Mouse (Mus musculus) forebrain, postnatal 0 days (tissue): Measurements from ENCODE around the gene Myom1. TPM values are rescaled to one million over a fixed set of nuclear protein-coding genes. Genes with fewer than 3 reads are reported as not detected.

Source experiments
- ATAC-seq: fragments of 200-750 bp; cut with Nextera tagmentation; 2 replicates; pipeline ENCODE4 v1.8.0; 2017; ENCODE audit warnings: mild to moderate bottlenecking, moderate library complexity
- DNase-seq: peaks from one replicate; pipeline ENCODE4 v3.0.0-alpha.2; 2015
- H3K27ac ChIP-seq: fragments of 300-500 bp; sonication (generic); 2 replicates; pipeline ENCODE4 v1.5.1; 2014; ENCODE audit warnings: low read depth, mild to moderate bottlenecking, antibody characterized with exemption, low read length, moderate library complexity, mixed read lengths
- H3K27me3 ChIP-seq: fragments of 300-500 bp; sonication (generic); 2 replicates; pipeline ENCODE4 v1.6.1; 2014; ENCODE audit warnings: mild to moderate bottlenecking, low read length, mixed read lengths; ENCODE audit not compliant: insufficient read depth
- H3K36me3 ChIP-seq: fragments of 300-500 bp; sonication (generic); 2 replicates; pipeline ENCODE4 v1.6.1; 2014; ENCODE audit warnings: mild to moderate bottlenecking, moderate library complexity; ENCODE audit not compliant: insufficient read depth
- H3K4me1 ChIP-seq: fragments of 300-500 bp; sonication (generic); 2 replicates; pipeline ENCODE4 v1.6.1; 2014; ENCODE audit warnings: antibody characterized with exemption; ENCODE audit not compliant: insufficient read depth
- H3K4me2 ChIP-seq: fragments of 300-500 bp; sonication (generic); 2 replicates; pipeline ENCODE4 v1.6.1; 2014; ENCODE audit warnings: low read depth, mild to moderate bottlenecking, moderate library complexity
- H3K4me3 ChIP-seq: fragments of 300-500 bp; sonication (generic); 2 replicates; pipeline ENCODE4 v1.5.1; 2014; ENCODE audit warnings: low read depth, low read length, mixed read lengths
- H3K9ac ChIP-seq: fragments of 300-500 bp; sonication (generic); 2 replicates; pipeline ENCODE4 v1.6.1; 2014; ENCODE audit warnings: mild to moderate bottlenecking
- H3K9me3 ChIP-seq: fragments of 300-500 bp; sonication (generic); 2 replicates; pipeline ENCODE4 v1.6.1; 2016; ENCODE audit warnings: low read length
- CTCF ChIP-seq: sonication (generic); IDR thresholded peaks from 2 replicates; pipeline ENCODE4 v1.5.1; 2016; ENCODE audit warnings: antibody characterized with exemption, control low read depth, low read depth
- WGBS: fragments of 180-500 bp; shearing (Covaris S2); extraction: QIAGEN DNeasy Blood & Tissue Kit; methylation state at CpG from one replicate; pipeline ENCODE4 v1.1.7; 2014; 5-methylcytosine and 5-hydroxymethylcytosine counted together
- polyA plus RNA-seq: library from polyadenylated mRNA; unstranded; fragments of >200 nt; fragmentation: Nextera tagmentation; extraction: Ambion mirVana; gene quantifications from 2 replicates; pipeline ENCODE4 v1.2.1, GENCODE M21; 2015
- total RNA-seq: library from RNA; depleted of rRNA; stranded (reverse); fragments of >200 nt; gene quantifications from 2 replicates; pipeline ENCODE4 v1.2.3, GENCODE M21; 2014

The Myom1 gene
- total and polyA plus RNA-seq, 2 experiments from 2014 or later = 1.2 to 2.0 TPM

DNA sequence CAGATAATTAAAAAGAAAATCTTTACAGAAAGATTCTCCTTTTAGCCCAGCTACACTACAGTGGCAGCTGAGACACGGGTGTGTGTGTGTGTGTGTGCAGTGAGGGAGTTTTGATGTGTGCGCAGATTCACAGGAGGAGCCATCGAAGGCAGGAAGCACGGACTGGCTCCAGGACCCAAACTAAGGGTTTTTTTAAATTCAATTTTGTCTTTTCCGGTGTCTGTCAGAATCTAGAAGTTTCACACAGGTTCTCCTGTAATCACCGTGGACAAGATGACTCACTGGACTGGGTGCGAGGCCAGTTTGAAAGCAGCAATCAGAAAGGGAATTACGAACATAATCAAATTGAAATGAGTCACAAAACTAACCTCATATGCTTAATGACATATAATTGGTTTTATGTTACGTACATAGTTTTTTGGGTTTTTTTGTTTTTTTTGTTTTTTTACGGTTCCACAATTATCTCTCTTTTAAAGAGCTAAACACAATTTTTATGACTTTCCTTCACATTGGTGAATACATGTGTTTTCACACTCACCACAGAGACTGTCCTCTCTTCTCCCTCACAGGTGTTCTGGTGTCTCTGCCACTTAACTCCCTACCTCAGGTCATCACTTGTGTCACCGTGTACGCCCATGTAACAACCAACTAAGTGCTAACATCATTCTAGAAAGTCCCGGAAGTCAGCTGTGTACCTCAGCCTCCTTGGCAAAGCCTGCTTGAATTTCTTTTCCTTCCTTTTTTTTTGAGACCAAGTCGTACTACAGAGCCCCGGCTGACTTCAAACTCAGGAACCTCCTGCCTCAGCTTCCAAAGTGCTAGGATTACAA lies 15.4 kb upstream of the Myom1 start:
- Histone ChIP-seq H3K27me3 (no peaks in the 10 kb centered on the region), H3K36me3 (no peaks in the 10 kb centered on the region), H3K4me1 (peaks cover 9% of the 10 kb centered on the region; the same call in 1 of the 2 replicates), H3K4me3 (no peak overlapping the region), H3K9ac (no peak overlapping the region), H3K4me2 (no peak overlapping the region), H3K9me3 (no peaks in the 10 kb centered on the region), H3K27ac (no peak overlapping the region)
- no peak for DNase-seq
- WGBS = 90% methylated on average over 15 of the region's 15 CpGs
- ATAC-seq = no peak
- no peak for TF ChIP-seq CTCF

DNA sequence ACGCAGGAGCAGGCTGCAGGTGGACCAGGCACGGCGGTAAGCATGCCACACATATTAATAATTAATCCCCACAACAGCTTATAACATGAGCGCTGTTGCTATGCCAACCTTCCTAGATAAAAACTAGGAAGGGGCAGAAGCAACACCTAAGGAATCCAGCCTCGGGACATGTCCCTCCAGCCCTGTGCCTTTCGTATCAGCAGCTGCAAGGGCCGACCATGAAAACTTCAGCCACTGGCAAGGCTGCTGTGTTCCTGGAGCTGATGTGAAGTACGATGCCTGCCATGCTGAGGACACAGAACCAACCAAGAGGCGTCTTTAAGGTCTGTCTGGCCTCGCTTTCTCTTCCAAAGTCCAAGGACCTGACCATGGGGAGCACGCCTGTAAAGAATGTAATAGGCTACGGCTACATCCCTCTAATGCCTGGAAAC lies 14.1 kb upstream of the Myom1 start:
- Histone ChIP-seq H3K4me3 (no peak overlapping the region), H3K9me3 (no peaks in the 10 kb centered on the region), H3K4me2 (0 out of 2 replicates have a peak overlapping the region, but pooled peaks have one; percentile 60), H3K36me3 (no peaks in the 10 kb centered on the region), H3K27me3 (no peaks in the 10 kb centered on the region), H3K27ac (no peak overlapping the region), H3K4me1 (peaks cover 9% of the 10 kb centered on the region; the same call in 1 of the 2 replicates), H3K9ac (no peak overlapping the region)
- ATAC-seq = no peak
- TF ChIP-seq CTCF = no peak
- DNase-seq = no peak
- 94% methylated on average over 12 of the region's 12 CpGs for WGBS

DNA sequence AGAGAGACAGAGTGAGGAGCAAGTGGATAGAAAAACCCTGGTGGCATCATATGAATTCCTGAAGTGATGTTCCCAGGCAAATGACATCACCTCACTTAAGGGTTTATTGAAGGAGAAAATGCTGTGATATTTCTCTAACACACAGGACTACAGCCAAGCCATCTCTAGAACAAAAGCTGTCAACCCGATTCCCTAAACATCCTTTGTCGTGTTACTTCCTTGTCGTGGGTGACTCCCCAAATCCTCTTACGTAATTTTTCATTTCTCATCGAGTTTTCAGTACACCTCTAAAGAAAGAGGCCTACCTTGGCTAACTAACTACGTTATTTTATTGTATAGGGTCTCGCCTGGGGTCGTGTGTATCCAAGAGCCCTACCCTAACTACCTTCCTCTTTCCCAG lies 13.0 kb upstream of the Myom1 start:
- H3K4me1 ChIP-seq = peaks cover 9% of the 10 kb centered on the region; the same call in 1 of the 2 replicates
- H3K4me3 ChIP-seq = peak overlapping the region; percentile 96
- H3K9ac ChIP-seq = peak overlapping the region; percentile 96
- peak overlapping the region; percentile 60 for H3K4me2 ChIP-seq
- peak overlapping the region; percentile 89; the same call in 1 of the 2 replicates for H3K27ac ChIP-seq
- H3K27me3 ChIP-seq = no peaks in the 10 kb centered on the region
- no peaks in the 10 kb centered on the region for H3K36me3 ChIP-seq
- ATAC-seq (no peak), DNase-seq (peak; percentile 20)
- no peaks in the 10 kb centered on the region for H3K9me3 ChIP-seq
- 36% methylated on average over 8 of the region's 8 CpGs for WGBS
- no peak for TF ChIP-seq CTCF

DNA sequence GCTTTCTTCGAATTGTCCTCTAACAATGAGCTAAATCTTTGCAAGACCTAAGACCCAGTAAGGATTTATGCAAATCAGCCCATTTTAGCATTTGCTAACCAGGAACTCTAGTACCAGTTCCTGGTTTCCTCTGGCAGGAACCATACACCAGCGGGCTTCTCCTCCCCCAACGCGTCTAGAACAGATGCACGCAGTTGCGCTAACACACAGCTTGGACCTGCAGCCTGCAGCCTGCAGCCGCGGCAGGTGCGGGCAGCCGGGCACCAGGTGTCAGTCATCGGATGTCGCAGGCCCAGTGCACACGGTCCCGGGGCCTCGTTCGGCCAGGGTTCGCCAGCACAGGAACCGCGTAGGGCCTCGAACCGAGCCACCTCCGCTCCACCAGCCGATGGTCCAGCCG lies 12.4 kb upstream of the Myom1 start:
- H3K27me3 ChIP-seq = no peaks in the 10 kb centered on the region
- ATAC-seq (peak; percentile 76), DNase-seq (peak; percentile 73)
- H3K4me2 ChIP-seq = peak overlapping the region; percentile 60
- no peaks in the 10 kb centered on the region for H3K9me3 ChIP-seq
- H3K36me3 ChIP-seq = no peaks in the 10 kb centered on the region
- no peak for TF ChIP-seq CTCF
- H3K9ac ChIP-seq = peak overlapping the region; percentile 96
- peaks cover 9% of the 10 kb centered on the region; the same call in 1 of the 2 replicates for H3K4me1 ChIP-seq
- peak overlapping the region; percentile 89 for H3K27ac ChIP-seq
- WGBS = under 1% methylated on average over 24 of the region's 24 CpGs
- H3K4me3 ChIP-seq = peak overlapping the region; percentile 96

DNA sequence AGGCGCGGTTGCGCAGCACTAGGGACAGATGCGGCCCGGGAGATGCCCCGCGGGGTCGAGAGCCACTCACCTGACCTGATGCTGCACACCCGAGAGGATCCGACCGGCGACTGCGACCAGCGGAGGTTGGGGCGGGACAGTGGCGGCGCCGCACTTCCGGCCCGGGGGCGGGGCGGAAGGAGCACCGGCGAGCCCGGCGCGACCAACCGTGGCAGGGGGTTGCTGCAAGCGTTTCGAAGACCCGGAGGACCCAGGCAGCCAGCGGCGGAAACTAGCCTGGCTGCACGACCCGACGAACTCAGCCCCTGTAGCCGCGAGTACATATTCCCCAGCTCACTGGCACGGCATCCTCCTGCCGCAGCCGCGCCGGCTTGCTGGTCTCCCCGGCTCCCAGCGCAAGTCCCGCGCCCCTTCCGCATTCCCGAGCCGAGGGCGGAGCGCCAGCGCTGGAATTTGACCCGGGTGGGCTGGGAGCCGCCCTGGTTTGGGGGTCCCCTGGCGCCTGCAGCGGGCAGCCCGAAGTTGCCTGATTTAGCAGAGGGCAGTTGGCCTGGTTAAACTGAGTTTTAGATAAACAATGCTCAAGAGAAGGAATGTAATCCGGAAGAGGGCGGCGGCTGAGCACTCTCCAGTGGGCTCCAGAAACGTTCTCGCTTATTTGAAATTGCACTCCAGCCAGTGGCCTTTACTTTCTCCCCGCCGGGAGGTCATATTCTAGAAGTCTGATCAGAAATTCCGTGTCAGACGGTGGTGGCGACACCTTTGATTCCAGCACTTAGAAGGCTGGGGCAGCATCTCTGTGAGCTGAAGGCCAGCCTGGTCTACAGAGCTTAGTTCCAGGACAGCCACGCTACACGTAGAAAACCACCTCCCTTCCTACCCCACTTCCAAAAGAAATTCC lies 11.8 kb upstream of the Myom1 start:
- WGBS = under 1% methylated on average over 66 of the region's 70 CpGs
- peak; percentile 95 for ATAC-seq
- H3K9ac ChIP-seq = peak overlapping the region; percentile 96
- no peaks in the 10 kb centered on the region for H3K9me3 ChIP-seq
- peaks cover 2% of the 10 kb centered on the region; the same call in 1 of the 2 replicates for H3K36me3 ChIP-seq
- peak overlapping the region; percentile 60 for H3K4me2 ChIP-seq
- peak overlapping the region; percentile 89 for H3K27ac ChIP-seq
- TF ChIP-seq CTCF = no peak
- peak; percentile 87 for DNase-seq
- peaks cover 9% of the 10 kb centered on the region; the same call in 1 of the 2 replicates for H3K4me1 ChIP-seq
- no peaks in the 10 kb centered on the region for H3K27me3 ChIP-seq
- peak overlapping the region; percentile 96 for H3K4me3 ChIP-seq

DNA sequence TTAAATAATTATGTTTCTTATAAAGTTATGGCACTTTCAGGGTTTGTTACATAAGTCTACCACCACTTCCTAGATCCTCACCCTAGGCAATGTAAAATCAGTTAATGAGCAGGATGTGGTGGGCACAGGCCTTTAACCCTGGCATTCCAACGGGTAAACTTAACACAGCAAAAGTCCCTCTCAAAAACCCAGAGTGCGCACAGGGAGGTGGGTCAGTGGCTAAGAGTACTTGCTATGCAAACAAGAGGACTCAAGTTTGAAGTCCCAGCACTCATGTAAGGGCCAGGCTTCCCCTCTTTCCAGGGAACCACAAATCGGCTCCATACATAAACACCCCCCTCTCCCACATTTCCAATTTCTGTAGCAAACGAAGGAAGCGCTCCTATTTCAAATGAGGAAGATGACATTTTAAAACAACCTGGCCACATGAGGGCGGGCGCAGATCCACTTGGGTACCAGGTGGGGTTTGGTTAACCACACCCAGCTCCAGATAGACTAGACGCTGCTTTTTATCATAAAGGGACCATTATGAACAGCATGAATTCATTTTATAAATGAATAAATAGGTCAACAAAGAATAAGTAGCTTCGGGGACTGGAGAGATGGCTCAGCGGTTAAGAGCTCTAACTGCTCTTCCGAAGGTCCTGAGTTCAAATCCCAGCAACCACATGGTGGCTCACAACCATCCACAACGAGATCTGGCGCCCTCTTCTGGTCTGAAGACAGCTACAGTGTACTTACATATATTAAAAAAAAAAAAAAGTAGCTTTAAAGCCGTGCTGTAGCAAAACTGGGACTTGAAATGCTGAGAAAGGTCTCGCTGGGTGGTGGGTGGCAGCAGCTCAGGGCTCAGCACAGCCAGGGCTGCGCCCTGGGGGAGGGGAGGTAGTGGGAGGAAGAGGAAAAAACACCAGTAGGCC lies 10.5 kb upstream of the Myom1 start:
- no peaks in the 10 kb centered on the region for H3K27me3 ChIP-seq
- H3K4me1 ChIP-seq = peaks cover 9% of the 10 kb centered on the region; the same call in 1 of the 2 replicates
- H3K4me2 ChIP-seq = no peak overlapping the region
- H3K4me3 ChIP-seq = no peak overlapping the region
- H3K9ac ChIP-seq = no peak overlapping the region
- peaks cover 5% of the 10 kb centered on the region; the same call in 1 of the 2 replicates for H3K36me3 ChIP-seq
- DNase-seq (peak; percentile 25), ATAC-seq (no peak)
- TF ChIP-seq CTCF = peak; percentile 43
- no peak overlapping the region for H3K27ac ChIP-seq
- WGBS = 86% methylated on average over 16 of the region's 16 CpGs
- H3K9me3 ChIP-seq = no peaks in the 10 kb centered on the region
